Comparison of ENCODE assay signal across 9 mouse cellular contexts in the genomic region with DNA sequence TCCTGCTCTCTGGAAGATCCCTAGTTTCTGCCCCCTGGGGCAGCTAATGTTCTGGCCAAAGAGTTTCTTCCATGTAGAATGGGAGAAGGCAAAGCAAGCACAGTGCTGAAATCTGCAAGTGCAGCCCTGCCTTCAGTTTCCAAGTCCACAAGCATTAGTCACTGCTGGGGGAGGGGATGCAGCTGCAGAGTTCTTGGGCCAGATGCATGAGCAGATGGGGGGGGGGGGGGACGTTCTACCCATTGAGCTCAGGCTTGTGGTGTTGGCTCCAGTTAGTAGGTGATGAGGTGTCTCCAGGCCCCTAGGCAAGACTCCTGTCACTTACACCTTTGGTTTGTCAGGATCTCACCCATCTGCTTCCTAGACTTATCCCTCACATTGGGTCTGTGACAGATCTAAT. TPM values are rescaled to one million over a fixed set of nuclear protein-coding genes. Genes with fewer than 3 reads are reported as not detected.
DNase-seq lines count a peak whose midpoint lies in the region; ATAC-seq lines count a peak whose summit lies in the region.
"Had no signal": no experiment of that assay in that cellular context is flagged by ENCODE, and none has a peak within 500 bp of the region (broad histone marks: within the 10 kb centered on the region; RNA-seq: fewer than 3 reads in every experiment).

No protein-coding gene starts in this region.

- no peak for DNase-seq in frontal cortex, postnatal 36 days (ENCODE audit: low spot score in 2 of 2)
- DNase-seq in Muller cell, postnatal 12 days (ENCODE audit: inconsistent ontology term): peak; percentile 28
- DNase-seq in heart, postnatal 14 days: peak; percentile 37 to 40
- peak; percentile 48 to 65 for DNase-seq in thymus, adult 18-20 months
- no peak for DNase-seq in cerebellum, adult 18-20 months
- no peak for DNase-seq in yolk sac, embryonic 10.5 days (ENCODE audit: low spot score)
- no peak for DNase-seq in retina, embryonic 14.5 days (ENCODE audit: low spot score)
- DNase-seq: adrenal gland, adult 8-10 months had no signal

- intact Hi-C loops in heart, postnatal 14 days (cut with DNase I): no loop called here

- ATAC-seq in frontal cortex, adult (ENCODE audit: low TSS enrichment): peak; percentile 27

RNA-seq across cellular contexts. Expression of a gene that starts 24.8 kb away (rescaled TPM):
- under 1 TPM; 0.63 to 0.98 TPM for total RNA-seq in heart, postnatal 14 days (2021)

RNA-seq across cellular contexts. Expression of a gene that starts 46.7 kb away (rescaled TPM):
- under 1 TPM; 0.29 to 0.31 TPM for total RNA-seq in heart, postnatal 14 days (2021)

Comparison
In these comparisons a context has a peak if more than half of its experiments do, and no peak if none do; other contexts are left out.
1. DNase-seq: peak in Muller cell, postnatal 12 days (single experiment), heart, postnatal 14 days (2 of 2) and thymus, adult 18-20 months (2 of 2); none in frontal cortex, postnatal 36 days (0 of 2), cerebellum, adult 18-20 months (0 of 2), yolk sac, embryonic 10.5 days (single experiment) and retina, embryonic 14.5 days (single experiment).